Mouse (Mus musculus) heart, adult 2 months (tissue): ENCODE results near the gene Cct2. TPM values are rescaled to one million over a fixed set of nuclear protein-coding genes. Genes with fewer than 3 reads are reported as not detected.

Source experiments
- DNase-seq, 2 experiments: peaks; one replicate each; pipeline ENCODE4 v3.0.0; 2021
- H3K27ac ChIP-seq: fragments of 200-600 bp; 2 replicates; pipeline ENCODE4 v1.8.1; 2022
- H3K27me3 ChIP-seq: fragments of 200-500 bp; 2 replicates; pipeline ENCODE4 v1.6.1; 2012; ENCODE audit warnings: mild to moderate bottlenecking, low read length, inconsistent platforms, mixed read lengths; ENCODE audit not compliant: control insufficient read depth, insufficient read depth
- H3K36me3 ChIP-seq: fragments of 200-500 bp; 2 replicates; pipeline ENCODE4 v1.6.1; 2012; ENCODE audit warnings: low read length, inconsistent platforms; ENCODE audit not compliant: control insufficient read depth, insufficient read depth
- H3K4me1 ChIP-seq: fragments of 200-500 bp; 2 replicates; pipeline ENCODE4 v1.6.1; 2011; ENCODE audit warnings: low read length; ENCODE audit not compliant: control insufficient read depth, insufficient read depth
- H3K4me3 ChIP-seq: fragments of 200-600 bp; 2 replicates; pipeline ENCODE4 v1.8.1; 2022
- H3K79me2 ChIP-seq: fragments of 200-500 bp; replicated peaks from 2 replicates; pipeline ENCODE4 v1.6.1; 2012; ENCODE audit warnings: mild to moderate bottlenecking, inconsistent platforms, low read length, moderate library complexity, mixed read lengths; ENCODE audit not compliant: control insufficient read depth, insufficient read depth
- H3K9ac ChIP-seq: fragments of 200-500 bp; 2 replicates; pipeline ENCODE4 v1.6.1; 2012; ENCODE audit warnings: low read depth, mild to moderate bottlenecking, control low read depth, inconsistent platforms, low read length, mixed read lengths
- CTCF ChIP-seq: fragments of 200-600 bp; IDR thresholded peaks from 2 replicates; pipeline ENCODE4 v1.8.1; 2022; ENCODE audit warnings: antibody characterized with exemption, mild to moderate bottlenecking, moderate library complexity
- EP300 ChIP-seq: fragments of 200-500 bp; IDR thresholded peaks from 2 replicates; pipeline ENCODE4 v1.6.1; 2011; ENCODE audit warnings: low read depth, low read length, control low read depth; ENCODE audit not compliant: insufficient read depth
- POLR2A ChIP-seq: fragments of 200-500 bp; IDR thresholded peaks from 2 replicates; pipeline ENCODE4 v1.6.1; 2011; ENCODE audit warnings: mild to moderate bottlenecking, low read depth, low read length, control low read depth; ENCODE audit not compliant: insufficient read depth
- WGBS: fragments of 180-500 bp; shearing (Covaris S2); methylation state at CpG from one replicate; pipeline ENCODE4 v1.1.7; 2018; 5-methylcytosine and 5-hydroxymethylcytosine counted together
- intact Hi-C: fragments of 180-260 bp; cut with DNase I; formaldehyde crosslinking; loops from one replicate; pipeline ENCODE4 v1.15.1; 2025
- polyA plus RNA-seq: library from polyadenylated mRNA; depleted of rRNA; stranded (reverse); fragments of >200 nt; gene quantifications from 2 replicates; pipeline ENCODE4 v1.2.3, GENCODE M21; 2012
- total RNA-seq, 2 experiments: library from RNA; stranded (reverse); gene quantifications; 2 replicates each; pipeline ENCODE4 v1.2.3; 2021

Cct2 gene
- total and polyA plus RNA-seq, 3 experiments = 50.4 to 129 (median 123) TPM

- Histone ChIP-seq H3K9ac (no peak overlapping the region), H3K4me3 (no peak overlapping the region), H3K4me1 (peaks cover 1% of the 10 kb centered on the region; the same call in 1 of the 2 replicates), H3K27ac (no peak overlapping the region), H3K79me2 (no peaks in the 10 kb centered on the region), H3K36me3 (no peaks in the 10 kb centered on the region), H3K27me3 (no peaks in the 10 kb centered on the region)
- TF ChIP-seq CTCF (no peak), EP300 (no peak), POLR2A (no peak)
- 58% methylated on average over 7 of the region's 7 CpGs for WGBS
- intact Hi-C loops = no loop called here
- DNase-seq = peak; percentile 48 to 56
Observed at GRCm38 (mm10) chr10:117018281-117018840, 45.3 kb downstream of the Cct2 start.

- Histone ChIP-seq H3K27me3 (no peaks in the 10 kb centered on the region), H3K79me2 (no peaks in the 10 kb centered on the region), H3K4me3 (no peak overlapping the region), H3K9ac (no peak overlapping the region), H3K4me1 (peaks cover 1% of the 10 kb centered on the region; the same call in 1 of the 2 replicates), H3K36me3 (no peaks in the 10 kb centered on the region), H3K27ac (no peak overlapping the region)
- no peak for TF ChIP-seq POLR2A
- no peak for TF ChIP-seq EP300
- TF ChIP-seq CTCF = no peak
- DNase-seq = no peak
- 16% methylated on average over 5 of the region's 5 CpGs for WGBS
- intact Hi-C loops = no loop called here
Observed at GRCm38 (mm10) chr10:117014565-117014964, 49.0 kb downstream of the Cct2 start.

DNA sequence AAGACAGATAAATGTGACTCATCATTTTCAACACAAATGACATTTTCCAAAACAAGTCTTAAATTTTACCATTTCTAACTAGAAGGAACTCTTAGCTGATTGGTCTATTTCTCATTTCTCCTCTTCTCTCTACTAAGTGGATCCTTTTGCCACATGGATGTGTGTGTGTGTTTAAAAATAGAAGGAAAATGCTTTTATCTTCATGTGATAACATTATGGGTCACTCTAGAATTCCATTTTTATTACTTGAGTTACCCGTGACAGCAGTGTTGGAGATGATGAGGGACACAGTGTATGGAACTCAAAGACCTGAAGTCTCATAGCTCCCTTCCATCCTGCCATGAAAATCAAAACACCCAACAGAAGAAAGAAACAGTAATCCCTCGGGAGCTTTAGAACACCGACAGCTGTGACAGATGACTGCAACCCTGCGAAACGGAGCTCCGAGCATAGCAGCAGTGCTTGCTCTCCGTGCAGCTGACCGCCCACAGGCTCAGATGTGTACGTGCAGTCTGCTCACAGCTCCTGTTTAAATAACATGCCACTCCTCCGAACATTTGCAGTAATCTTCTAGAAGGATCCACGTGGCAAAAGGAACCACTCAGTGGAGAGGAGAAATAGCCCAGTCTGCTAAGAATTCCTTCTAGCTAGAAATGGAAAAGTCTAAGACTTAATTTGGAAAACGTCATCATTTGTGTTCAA, 49.8 kb downstream of the Cct2 start:
- TF ChIP-seq POLR2A (no peak), CTCF (peak; percentile 22; the same call in 1 of the 2 replicates)
- Histone ChIP-seq H3K79me2 (no peaks in the 10 kb centered on the region), H3K27ac (no peak overlapping the region), H3K9ac (no peak overlapping the region; the same call in 1 of the 2 replicates), H3K4me3 (no peak overlapping the region), H3K4me1 (peaks cover 1% of the 10 kb centered on the region; the same call in 1 of the 2 replicates), H3K36me3 (no peaks in the 10 kb centered on the region), H3K27me3 (no peaks in the 10 kb centered on the region)
- intact Hi-C loops = no loop called here
- no peak for DNase-seq
- WGBS = 10% methylated on average over 12 of the region's 12 CpGs

DNA sequence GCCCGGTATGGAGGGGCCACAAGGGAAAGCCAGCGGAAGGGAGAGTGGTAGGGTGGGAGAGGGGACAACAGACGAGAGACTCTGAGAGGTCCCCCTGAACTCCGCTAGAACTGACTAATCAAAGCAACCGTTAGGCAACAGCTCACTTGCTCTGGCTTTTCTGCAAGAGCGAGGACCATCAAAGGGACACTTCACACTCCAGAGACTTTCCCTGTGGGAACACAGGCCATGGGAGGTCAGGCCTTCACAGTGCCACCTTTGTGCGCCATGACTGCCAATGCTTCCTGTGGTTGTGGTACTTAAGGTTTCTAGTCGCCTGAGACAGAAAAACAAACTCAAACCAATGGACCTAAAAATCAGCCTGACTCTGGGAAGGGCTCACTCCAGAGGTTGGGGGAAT, 52.6 kb downstream of the Cct2 start:
- Histone ChIP-seq H3K4me1 (peaks cover 1% of the 10 kb centered on the region; the same call in 1 of the 2 replicates), H3K27ac (no peak overlapping the region), H3K9ac (no peak overlapping the region), H3K27me3 (no peaks in the 10 kb centered on the region), H3K79me2 (no peaks in the 10 kb centered on the region), H3K4me3 (no peak overlapping the region), H3K36me3 (no peaks in the 10 kb centered on the region)
- 85% methylated on average over 8 of the region's 8 CpGs for WGBS
- intact Hi-C loops = no loop called here
- TF ChIP-seq CTCF = no peak
- TF ChIP-seq EP300 = no peak
- TF ChIP-seq POLR2A = no peak
- DNase-seq = no peak

GRCm38 (mm10) chr10:117009691-117010090, 53.9 kb downstream of the Cct2 start:
- no peak for TF ChIP-seq EP300
- TF ChIP-seq POLR2A = no peak
- 95% methylated on average over 6 of the region's 6 CpGs for WGBS
- intact Hi-C loops = no loop called here

More at GRCm38 (mm10) chr10:117009691-117010090, 53.9 kb downstream of the Cct2 start:
- no peak overlapping the region for H3K9ac ChIP-seq
- H3K4me1 ChIP-seq = peaks cover 1% of the 10 kb centered on the region; the same call in 1 of the 2 replicates
- H3K36me3 ChIP-seq = no peaks in the 10 kb centered on the region
- no peak overlapping the region for H3K27ac ChIP-seq
- H3K79me2 ChIP-seq = no peaks in the 10 kb centered on the region
- DNase-seq = no peak
- H3K4me3 ChIP-seq = no peak overlapping the region
- H3K27me3 ChIP-seq = no peaks in the 10 kb centered on the region
